Mouse (Mus musculus) heart, postnatal 0 days (tissue): ENCODE measurements at regions not wholly inside any gene's neighbourhood (a gene's known extent, or its start where the extent isn't known, plus 50 kb on each side); places are given as distances from the start of the nearest gene placed in this dataset.
A peak's percentile ranks its signal among the peaks of the same experiment; 100 is the strongest.

Source experiments
- ATAC-seq: fragments of 200-750 bp; cut with Nextera tagmentation; 2 replicates; pipeline ENCODE4 v1.8.0; 2017; ENCODE audit warnings: low read depth, moderate number of reproducible peaks, moderate library complexity; ENCODE audit not compliant: insufficient read depth
- DNase-seq: peaks from one replicate; pipeline ENCODE4 v3.0.0-alpha.2; 2016; ENCODE audit warnings: low spot score
- H3K27ac ChIP-seq: fragments of 300-500 bp; sonication (generic); 2 replicates; pipeline ENCODE4 v1.5.1; 2014; ENCODE audit warnings: low read depth, mild to moderate bottlenecking
- H3K27me3 ChIP-seq: fragments of 300-500 bp; sonication (generic); 2 replicates; pipeline ENCODE4 v1.6.1; 2014; ENCODE audit warnings: low read length, mixed read lengths; ENCODE audit not compliant: control insufficient read depth, insufficient read depth
- H3K36me3 ChIP-seq: fragments of 300-500 bp; sonication (generic); replicated peaks from 2 replicates; pipeline ENCODE4 v1.6.1; 2014; ENCODE audit warnings: low read length, mixed read lengths; ENCODE audit not compliant: control insufficient read depth, insufficient read depth
- H3K4me1 ChIP-seq: fragments of 300-500 bp; sonication (generic); 2 replicates; pipeline ENCODE4 v1.6.1; 2014; ENCODE audit warnings: antibody characterized with exemption; ENCODE audit not compliant: control insufficient read depth, insufficient read depth
- H3K4me2 ChIP-seq: fragments of 300-500 bp; sonication (generic); 2 replicates; pipeline ENCODE4 v1.6.1; 2014; ENCODE audit warnings: low read depth, mild to moderate bottlenecking, low read length, moderate library complexity
- H3K4me3 ChIP-seq: fragments of 300-500 bp; sonication (generic); 2 replicates; pipeline ENCODE4 v1.5.1; 2014; ENCODE audit warnings: low read depth, low read length
- H3K9ac ChIP-seq: fragments of 300-500 bp; sonication (generic); replicated peaks from 2 replicates; pipeline ENCODE4 v1.6.1; 2014; ENCODE audit warnings: low read depth, low read length, mixed read lengths
- H3K9me3 ChIP-seq: fragments of 300-500 bp; sonication (generic); replicated peaks from 2 replicates; pipeline ENCODE4 v1.6.1; 2016; ENCODE audit warnings: low read length; ENCODE audit not compliant: control insufficient read depth
- CTCF ChIP-seq: IDR thresholded peaks from 2 replicates; pipeline ENCODE4 v1.5.1; 2016; ENCODE audit warnings: antibody characterized with exemption, control low read depth, low read depth
- EP300 ChIP-seq: IDR thresholded peaks from 2 replicates; pipeline ENCODE4 v1.6.1; 2016; ENCODE audit warnings: antibody characterized with exemption, low read depth
- WGBS: fragments of 180-500 bp; shearing (Covaris S2); extraction: QIAGEN DNeasy Blood & Tissue Kit; methylation state at CpG from one replicate; pipeline ENCODE4 v1.1.7; 2014; 5-methylcytosine and 5-hydroxymethylcytosine counted together

DNA sequence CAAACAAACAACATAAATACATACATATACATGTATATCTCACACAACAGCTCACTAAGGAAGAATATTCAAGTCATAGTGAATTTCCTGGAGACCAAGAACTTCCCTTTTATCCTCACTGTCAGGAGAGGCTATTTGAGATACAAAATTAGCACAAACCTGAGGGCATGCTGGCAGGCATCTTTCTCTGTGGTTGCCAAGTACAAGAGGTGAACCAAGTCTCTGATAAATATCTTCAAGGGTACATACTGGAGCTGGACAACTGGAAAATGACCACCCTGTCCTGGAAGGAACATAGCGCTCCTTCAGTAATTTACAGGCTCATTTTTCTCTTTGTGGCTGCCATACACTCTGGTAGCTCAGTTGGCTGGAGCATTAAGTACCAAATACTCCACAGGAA, 56.8 kb upstream of the Ssr3 start:
- H3K36me3 ChIP-seq = no peaks in the 10 kb centered on the region
- no peak overlapping the region for H3K4me3 ChIP-seq

DNA sequence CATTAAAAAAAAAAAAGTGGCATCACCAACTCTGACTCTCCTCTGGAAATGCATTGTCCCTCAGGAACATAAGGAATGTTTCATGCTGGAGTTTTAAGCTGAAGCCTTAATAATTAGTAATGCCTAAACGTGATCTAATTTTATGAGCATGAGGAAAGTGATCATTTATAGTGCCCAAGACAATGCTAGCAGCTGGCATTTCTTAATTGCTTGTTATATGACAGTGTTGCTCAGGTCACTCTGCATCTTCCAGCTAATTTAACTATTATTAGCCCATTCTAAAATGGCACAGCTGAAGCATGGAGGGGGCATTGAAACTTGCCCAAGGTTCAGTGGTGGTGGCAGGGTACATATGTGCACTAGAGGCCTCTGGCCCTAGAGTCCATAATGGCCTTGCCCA, 51.3 kb upstream of the Ssr3 start:
- WGBS = 65% methylated on average over 1 of the region's 1 CpGs
- H3K4me1 ChIP-seq = peaks cover 12% of the 10 kb centered on the region; the same call in 1 of the 2 replicates
- DNase-seq (no peak), ATAC-seq (no peak)
- no peaks in the 10 kb centered on the region for H3K9me3 ChIP-seq
- H3K4me3 ChIP-seq = no peak overlapping the region
- H3K9ac ChIP-seq = no peak overlapping the region
- H3K27ac ChIP-seq = no peak overlapping the region
- no peak overlapping the region for H3K4me2 ChIP-seq
- no peaks in the 10 kb centered on the region for H3K36me3 ChIP-seq
- TF ChIP-seq EP300 (no peak), CTCF (no peak)
- H3K27me3 ChIP-seq = no peaks in the 10 kb centered on the region

More for the DNA sequence above, 56.8 kb upstream of the Ssr3 start:
- no peak overlapping the region for H3K9ac ChIP-seq
- ATAC-seq = no peak
- H3K4me1 ChIP-seq = no peaks in the 10 kb centered on the region
- H3K27ac ChIP-seq = no peak overlapping the region
- no peak overlapping the region for H3K4me2 ChIP-seq
- TF ChIP-seq EP300 (no peak), CTCF (no peak)
- 89% methylated on average over 1 of the region's 1 CpGs for WGBS
- no peaks in the 10 kb centered on the region for H3K9me3 ChIP-seq
- no peak for DNase-seq
- no peaks in the 10 kb centered on the region for H3K27me3 ChIP-seq

DNA sequence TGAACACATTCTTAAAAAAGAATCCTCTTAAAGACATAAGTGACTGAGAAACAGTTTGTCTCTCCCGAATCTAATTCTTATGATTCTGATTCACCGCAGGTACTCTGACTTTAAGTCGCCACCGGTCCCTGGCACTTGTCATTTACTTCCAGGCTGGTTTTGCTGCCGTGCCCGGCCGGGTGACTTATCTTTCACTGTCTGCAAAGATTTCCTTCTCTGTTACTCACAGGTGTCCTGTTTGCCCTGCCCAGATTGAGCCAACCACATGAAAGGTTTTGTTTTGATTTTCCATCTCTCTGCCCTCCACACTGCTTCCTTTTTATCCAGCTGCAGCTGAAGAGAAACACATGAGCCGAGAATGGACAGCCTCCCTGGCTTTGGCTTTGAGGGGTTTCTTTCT, 50.5 kb upstream of the Ssr3 start:
- Histone ChIP-seq H3K27me3 (no peaks in the 10 kb centered on the region), H3K27ac (no peak overlapping the region), H3K9me3 (no peaks in the 10 kb centered on the region), H3K9ac (no peak overlapping the region), H3K4me3 (no peak overlapping the region), H3K4me2 (peak overlapping the region; percentile 25; the same call in 1 of the 2 replicates), H3K4me1 (peaks cover 12% of the 10 kb centered on the region; the same call in 1 of the 2 replicates), H3K36me3 (no peaks in the 10 kb centered on the region)
- no peak for ATAC-seq
- no peak for DNase-seq
- WGBS = 46% methylated on average over 8 of the region's 8 CpGs
- no peak for TF ChIP-seq EP300
- no peak for TF ChIP-seq CTCF

DNA sequence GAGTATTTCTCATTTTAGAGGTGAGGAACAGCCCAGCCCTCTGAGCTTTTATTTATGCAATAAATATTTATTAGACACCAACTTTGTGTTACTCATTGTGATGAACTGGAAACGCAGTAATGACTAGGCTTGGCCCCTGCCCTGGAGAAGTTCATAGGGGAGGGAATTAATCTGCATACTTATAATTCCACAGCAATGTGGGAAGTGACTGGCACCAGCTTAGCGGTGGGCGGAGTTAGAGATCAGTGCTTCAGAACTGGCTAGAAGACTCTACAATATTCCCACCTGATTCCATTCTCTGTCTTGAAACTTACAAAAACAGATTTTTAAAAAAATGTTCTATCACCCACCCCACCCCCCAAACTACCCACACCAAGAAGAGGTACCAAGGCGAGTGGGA, 49.8 kb upstream of the Ssr3 start:
- ATAC-seq (peak; percentile 86), DNase-seq (peak; percentile 58)
- Histone ChIP-seq H3K4me1 (peaks cover 12% of the 10 kb centered on the region; the same call in 1 of the 2 replicates), H3K27ac (peak overlapping the region; percentile 75), H3K9me3 (no peaks in the 10 kb centered on the region), H3K27me3 (no peaks in the 10 kb centered on the region), H3K4me2 (peak overlapping the region; percentile 33; the same call in 1 of the 2 replicates), H3K9ac (0 out of 2 replicates have a peak overlapping the region, but pooled peaks have one; percentile 19), H3K36me3 (no peaks in the 10 kb centered on the region), H3K4me3 (no peak overlapping the region)
- WGBS = 49% methylated on average over 4 of the region's 4 CpGs
- TF ChIP-seq CTCF = no peak
- no peak for TF ChIP-seq EP300
